Mouse (Mus musculus): ENCODE results near the gene Zic4. TPM values are rescaled to one million over a fixed set of nuclear protein-coding genes. Genes with fewer than 3 reads are reported as not detected.

The Zic4 gene
- total and polyA plus RNA-seq, 2 experiments from 2014 or later = 48.1 to 99.2 TPM

DNA sequence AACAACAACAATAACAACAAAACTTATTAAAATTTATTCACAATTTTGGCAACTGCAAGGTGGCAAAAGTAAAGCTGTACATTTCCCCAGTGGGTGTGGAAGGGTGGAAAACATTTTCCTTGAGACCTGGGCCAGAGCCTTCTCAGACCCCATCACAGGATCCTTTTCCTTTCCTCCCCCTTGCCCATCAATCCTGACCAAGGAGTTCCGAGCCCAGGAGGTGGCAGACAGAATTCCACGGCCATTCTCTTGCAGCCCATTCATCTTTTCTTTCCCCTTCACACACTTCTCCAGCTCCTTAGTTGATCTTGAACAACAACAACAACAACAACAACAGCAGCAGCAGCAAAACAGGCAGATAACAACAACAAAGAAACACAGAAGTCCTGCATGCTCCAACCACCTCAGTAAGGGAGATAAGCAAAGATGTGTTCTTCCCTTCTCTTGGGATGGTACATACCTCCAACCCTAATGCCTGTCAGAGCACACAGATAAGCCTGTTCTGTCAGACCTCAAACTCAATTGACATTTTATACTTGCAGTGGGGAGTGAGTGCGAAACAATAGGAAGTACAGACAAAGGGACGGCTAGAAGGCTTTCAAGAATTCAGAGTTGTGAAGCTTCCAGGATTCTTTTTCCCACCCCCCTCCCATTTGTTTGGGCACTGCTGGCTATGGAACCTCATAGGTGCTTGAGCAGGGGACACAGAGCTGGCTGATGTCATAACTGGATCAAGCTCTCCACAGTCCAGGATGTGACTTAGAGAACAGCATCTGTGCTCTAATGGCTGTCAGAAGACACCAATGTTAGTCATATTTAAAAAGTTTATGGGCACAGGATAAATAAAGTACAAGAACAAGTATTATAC lies 22.7 kb downstream of the Zic4 start:
- ATAC-seq (no peak), DNase-seq (no peak)
- Histone ChIP-seq H3K27ac (ENCODE audit: low read depth, low read length) (peak overlapping the region; percentile 6; the same call in 1 of the 2 replicates), H3K9ac (no peak overlapping the region), H3K4me1 (ENCODE audit: insufficient read depth) (no peaks in the 10 kb centered on the region), H3K27me3 (ENCODE audit: insufficient read depth, low read length) (peaks cover 77% of the 10 kb centered on the region), H3K36me3 (ENCODE audit: insufficient read depth) (no peaks in the 10 kb centered on the region), H3K4me2 (ENCODE audit: low read depth) (no peak overlapping the region), H3K4me3 (ENCODE audit: low read depth, low read length) (no peak overlapping the region), H3K9me3 (ENCODE audit: low read length) (no peaks in the 10 kb centered on the region)
- TF ChIP-seq CTCF (IDR thresholded peaks at IDR 0.05; ENCODE audit: low read depth) = no peak
- 37% methylated on average over 4 of the region's 4 CpGs for WGBS

DNA sequence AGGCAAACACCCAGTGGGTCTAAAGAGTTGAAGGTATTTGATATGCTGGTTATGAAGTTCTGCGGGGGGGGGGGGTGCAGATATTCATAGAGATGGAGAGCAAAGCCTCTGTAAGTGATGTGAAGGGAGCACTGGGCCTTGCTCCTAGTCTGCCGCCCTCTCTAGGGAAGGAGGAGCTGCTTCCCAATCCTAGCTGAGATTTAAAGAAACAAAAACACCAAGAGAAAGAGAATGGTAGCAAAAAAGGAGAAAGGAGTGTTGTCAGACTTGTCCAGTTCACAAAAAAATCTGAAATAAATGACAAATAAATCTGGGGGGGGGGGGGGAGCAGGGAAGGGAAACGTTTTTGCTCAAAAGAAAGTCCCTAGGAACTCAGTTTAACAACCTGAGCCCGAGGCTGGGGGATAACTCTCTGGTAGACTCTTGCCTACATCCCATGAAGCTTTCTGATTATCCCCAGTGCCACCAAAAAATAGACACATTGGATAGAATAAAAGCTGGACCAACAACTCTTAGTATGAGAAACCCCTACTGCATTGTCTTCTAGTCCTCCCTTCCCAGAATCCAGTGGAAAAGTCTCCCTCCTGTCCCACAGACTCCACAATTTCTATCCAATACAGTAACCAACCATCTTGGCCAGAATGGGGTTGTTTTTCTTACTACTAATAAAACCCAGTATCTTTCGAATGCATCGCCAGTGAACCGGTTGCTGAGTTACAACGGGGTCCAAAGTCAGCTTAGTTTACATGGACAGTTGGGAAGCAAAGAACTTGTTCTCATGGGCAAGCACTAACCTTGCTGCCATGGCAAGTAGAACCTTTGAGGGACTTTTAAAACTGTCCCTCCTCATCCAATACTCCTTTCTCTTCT lies 23.6 kb downstream of the Zic4 start:
- Histone ChIP-seq H3K27me3 (ENCODE audit: insufficient read depth, low read length) (peaks cover 78% of the 10 kb centered on the region), H3K4me1 (ENCODE audit: insufficient read depth) (no peaks in the 10 kb centered on the region), H3K9me3 (ENCODE audit: low read length) (no peaks in the 10 kb centered on the region), H3K9ac (no peak overlapping the region), H3K36me3 (ENCODE audit: insufficient read depth) (no peaks in the 10 kb centered on the region), H3K27ac (ENCODE audit: low read depth, low read length) (peak overlapping the region; percentile 35; the same call in 1 of the 2 replicates), H3K4me3 (ENCODE audit: low read depth, low read length) (no peak overlapping the region), H3K4me2 (ENCODE audit: low read depth) (0 out of 2 replicates have a peak overlapping the region, but pooled peaks have one; percentile 8)
- TF ChIP-seq CTCF (IDR thresholded peaks at IDR 0.05; ENCODE audit: low read depth) = no peak
- no peak for ATAC-seq
- WGBS = 13% methylated on average over 8 of the region's 8 CpGs
- no peak for DNase-seq

DNA sequence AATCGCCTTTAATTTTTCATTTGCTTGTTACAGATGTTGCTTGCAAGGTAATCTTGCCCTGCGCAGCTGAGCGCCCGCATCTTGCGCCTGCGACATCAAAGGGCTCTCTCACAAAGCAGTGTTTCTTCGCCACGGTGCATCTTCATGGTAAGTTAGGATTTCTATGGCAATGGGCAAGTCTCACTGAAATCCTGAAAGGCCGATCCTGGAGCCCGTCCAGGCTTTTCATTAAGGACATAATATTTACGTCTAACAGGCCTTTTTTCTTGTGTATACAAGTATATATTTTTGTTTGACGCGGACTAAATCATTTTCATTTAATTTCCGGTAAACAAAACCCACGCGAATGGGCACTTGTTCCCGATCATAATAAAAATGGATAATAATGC lies 24.3 kb downstream of the Zic4 start:
- peaks cover 85% of the 10 kb centered on the region for H3K27me3 ChIP-seq (ENCODE audit: insufficient read depth, low read length)
- ATAC-seq (no peak), DNase-seq (no peak)
- WGBS = 6% methylated on average over 17 of the region's 17 CpGs
- H3K9me3 ChIP-seq (ENCODE audit: low read length) = no peaks in the 10 kb centered on the region
- no peaks in the 10 kb centered on the region for H3K4me1 ChIP-seq (ENCODE audit: insufficient read depth)
- H3K4me2 ChIP-seq (ENCODE audit: low read depth) = peak overlapping the region; percentile 8; the same call in 1 of the 2 replicates
- peak overlapping the region; percentile 35; the same call in 1 of the 2 replicates for H3K27ac ChIP-seq (ENCODE audit: low read depth, low read length)
- H3K36me3 ChIP-seq (ENCODE audit: insufficient read depth) = no peaks in the 10 kb centered on the region
- H3K9ac ChIP-seq = no peak overlapping the region
- peak overlapping the region; percentile 13; the same call in 1 of the 2 replicates for H3K4me3 ChIP-seq (ENCODE audit: low read depth, low read length)
- no peak for TF ChIP-seq CTCF (IDR thresholded peaks at IDR 0.05; ENCODE audit: low read depth)

DNA sequence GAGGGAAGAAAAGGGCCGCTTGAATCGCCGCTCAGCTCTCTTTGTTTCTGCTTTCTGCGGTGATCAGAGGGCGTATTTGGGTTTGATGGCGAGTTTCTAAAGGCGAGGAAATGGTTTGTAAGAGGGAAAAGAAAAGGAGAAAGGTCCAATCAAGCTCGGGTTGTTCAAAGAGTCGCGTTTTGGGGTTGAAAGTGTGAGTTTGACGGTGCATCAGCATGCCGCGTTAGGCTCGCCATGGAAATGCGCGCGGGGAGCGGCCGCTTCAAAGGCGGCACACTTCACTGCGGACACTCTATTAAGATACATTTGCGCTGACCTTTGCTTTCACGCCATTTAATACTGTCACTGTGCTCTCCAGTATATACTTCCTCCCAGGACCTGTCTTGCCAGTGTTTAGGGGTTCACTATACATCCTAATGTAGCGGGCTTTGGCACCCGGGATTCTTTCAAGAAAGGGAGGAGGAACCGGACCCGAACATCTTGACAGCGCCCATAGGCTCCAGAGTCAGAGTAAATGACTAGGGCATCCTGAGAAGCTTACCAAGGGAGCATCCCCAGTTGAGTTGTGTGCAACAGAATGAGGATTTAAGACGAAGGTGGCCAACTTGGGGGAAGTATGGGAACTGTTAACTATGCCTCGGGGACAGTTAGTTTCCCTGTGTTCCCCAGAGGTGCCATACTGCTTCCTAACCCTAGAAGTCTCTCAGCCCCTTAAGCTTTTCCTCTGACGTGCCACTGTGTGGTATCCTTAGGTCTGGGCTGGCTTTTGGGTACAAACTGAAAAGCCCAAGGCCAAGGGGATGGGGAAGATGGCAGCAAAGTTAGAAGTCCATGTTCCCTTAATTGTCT lies 24.9 kb downstream of the Zic4 start:
- Histone ChIP-seq H3K27me3 (ENCODE audit: insufficient read depth, low read length) (peaks cover 91% of the 10 kb centered on the region), H3K4me3 (ENCODE audit: low read depth, low read length) (peak overlapping the region; percentile 13; the same call in 1 of the 2 replicates), H3K4me2 (ENCODE audit: low read depth) (peak overlapping the region; percentile 24), H3K4me1 (ENCODE audit: insufficient read depth) (no peaks in the 10 kb centered on the region), H3K27ac (ENCODE audit: low read depth, low read length) (peak overlapping the region; percentile 6; the same call in 1 of the 2 replicates), H3K36me3 (ENCODE audit: insufficient read depth) (no peaks in the 10 kb centered on the region), H3K9me3 (ENCODE audit: low read length) (no peaks in the 10 kb centered on the region), H3K9ac (no peak overlapping the region)
- no peak for ATAC-seq
- no peak for DNase-seq
- WGBS = 5% methylated on average over 31 of the region's 31 CpGs
- no peak for TF ChIP-seq CTCF (IDR thresholded peaks at IDR 0.05; ENCODE audit: low read depth)

DNA sequence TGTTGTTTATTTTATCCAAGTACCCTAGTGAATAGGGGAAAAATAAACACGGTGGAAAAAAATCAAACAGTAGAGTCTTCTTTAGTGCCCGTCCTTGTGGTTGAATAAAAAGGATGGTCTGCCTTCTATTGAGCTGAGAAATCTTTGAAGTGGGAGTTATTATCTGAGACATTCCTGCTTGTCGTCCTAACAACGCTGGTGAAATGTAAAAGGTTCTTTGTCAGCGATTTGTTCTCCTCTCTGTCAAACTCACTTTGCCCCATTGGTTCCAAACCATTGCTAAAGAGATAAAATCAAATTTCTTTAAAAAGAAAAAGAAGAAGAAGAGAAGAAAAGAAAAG lies 25.5 kb downstream of the Zic4 start:
- no peaks in the 10 kb centered on the region for H3K4me1 ChIP-seq (ENCODE audit: insufficient read depth)
- no peak overlapping the region for H3K27ac ChIP-seq (ENCODE audit: low read depth, low read length)
- H3K9ac ChIP-seq = no peak overlapping the region
- no peak for ATAC-seq
- peaks cover 92% of the 10 kb centered on the region for H3K27me3 ChIP-seq (ENCODE audit: insufficient read depth, low read length)
- no peak overlapping the region for H3K4me3 ChIP-seq (ENCODE audit: low read depth, low read length)
- no peak overlapping the region for H3K4me2 ChIP-seq (ENCODE audit: low read depth)
- 13% methylated on average over 5 of the region's 5 CpGs for WGBS
- TF ChIP-seq CTCF (IDR thresholded peaks at IDR 0.05; ENCODE audit: low read depth) = no peak
- no peak for DNase-seq
- H3K9me3 ChIP-seq (ENCODE audit: low read length) = no peaks in the 10 kb centered on the region
- no peaks in the 10 kb centered on the region for H3K36me3 ChIP-seq (ENCODE audit: insufficient read depth)

DNA sequence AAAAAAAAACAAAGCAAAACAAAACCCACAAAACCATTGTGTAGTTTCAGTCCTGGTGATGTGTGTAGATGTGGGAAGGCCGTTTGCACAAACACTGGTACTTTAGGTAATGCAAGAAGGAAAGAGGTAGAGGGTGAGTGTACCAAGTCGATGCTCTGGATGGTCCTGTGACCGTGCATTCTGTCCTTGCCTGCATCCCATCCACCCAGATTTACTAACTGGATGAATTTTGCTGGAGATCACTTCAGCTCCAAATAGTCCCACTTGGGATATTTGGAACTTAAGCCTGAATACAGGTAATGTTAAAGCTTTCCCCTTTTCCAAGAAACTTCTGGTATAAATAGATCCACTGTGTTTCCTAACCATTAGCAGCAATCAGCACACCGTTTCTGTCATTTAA lies 26.0 kb downstream of the Zic4 start:
- Histone ChIP-seq H3K4me1 (ENCODE audit: insufficient read depth) (no peaks in the 10 kb centered on the region), H3K9me3 (ENCODE audit: low read length) (no peaks in the 10 kb centered on the region), H3K36me3 (ENCODE audit: insufficient read depth) (no peaks in the 10 kb centered on the region), H3K9ac (no peak overlapping the region), H3K4me3 (ENCODE audit: low read depth, low read length) (no peak overlapping the region), H3K4me2 (ENCODE audit: low read depth) (no peak overlapping the region), H3K27ac (ENCODE audit: low read depth, low read length) (no peak overlapping the region), H3K27me3 (ENCODE audit: insufficient read depth, low read length) (peaks cover 93% of the 10 kb centered on the region)
- DNase-seq (no peak), ATAC-seq (no peak)
- WGBS = 22% methylated on average over 4 of the region's 4 CpGs
- TF ChIP-seq CTCF (IDR thresholded peaks at IDR 0.05; ENCODE audit: low read depth) = no peak

All from forebrain, postnatal 0 days (tissue).